Mouse (Mus musculus) brain, adult 2 months (tissue): ENCODE measurements at regions not wholly inside any gene's neighbourhood (a gene's known extent, or its start where the extent isn't known, plus 50 kb on each side); places are given as distances from the start of the nearest gene placed in this dataset.
A peak's percentile ranks its signal among the peaks of the same experiment; 100 is the strongest.
"Not testable (repeated sequence)": the region's sequence is repeated elsewhere in the genome, so short reads cannot be mapped to it uniquely, and the experiment has no call there.

Experiments used
- DNase-seq: peaks from one replicate; pipeline ENCODE4 v3.0.0; 2011; ENCODE audit warnings: low read depth, low spot score

GRCm38 (mm10) chr19:18033599-18033998, 196.2 kb upstream of the Pcsk5 start:
- peak; percentile 58 for DNase-seq

- DNase-seq = peak; percentile 71
Observed at GRCm38 (mm10) chr19:18025877-18026276, 188.4 kb upstream of the Pcsk5 start.

GRCm38 (mm10) chr19:18020351-18020750, 182.9 kb upstream of the Pcsk5 start:
- peak; percentile 50 for DNase-seq

GRCm38 (mm10) chr19:18015371-18015770, 177.9 kb upstream of the Pcsk5 start:
- no peak for DNase-seq

- DNase-seq = peak; percentile 46
Observed at GRCm38 (mm10) chr19:18012029-18012428, 174.6 kb upstream of the Pcsk5 start.

GRCm38 (mm10) chr19:17997561-17997960, 160.1 kb upstream of the Pcsk5 start:
- no peak for DNase-seq

GRCm38 (mm10) chr19:17983416-17983815, 146.0 kb upstream of the Pcsk5 start:
- peak; percentile 81 for DNase-seq

- no peak for DNase-seq
Observed at GRCm38 (mm10) chr19:17965566-17965965, 128.1 kb upstream of the Pcsk5 start.

- no peak for DNase-seq
Observed at GRCm38 (mm10) chr19:17958440-17958839, 121.0 kb upstream of the Pcsk5 start.

- no peak for DNase-seq
Observed at GRCm38 (mm10) chr19:17932665-17933064, 95.2 kb upstream of the Pcsk5 start.

- not testable (repeated sequence) for DNase-seq
Observed at GRCm38 (mm10) chr19:17927121-17927520, 89.7 kb upstream of the Pcsk5 start.

- DNase-seq = peak; percentile 52
Observed at GRCm38 (mm10) chr19:17907579-17907978, 70.1 kb upstream of the Pcsk5 start.

- no peak for DNase-seq
Observed at GRCm38 (mm10) chr19:17904120-17904519, 66.7 kb upstream of the Pcsk5 start.

GRCm38 (mm10) chr19:17892615-17893014, 55.2 kb upstream of the Pcsk5 start:
- DNase-seq = no peak
